Mouse (Mus musculus) E14TG2a.4 (cell line): ENCODE measurements around the gene Tubg2.

Source experiments
- H3K27me3 ChIP-seq: 2 replicates; pipeline ENCODE4 v1.6.1; 2014; ENCODE audit warnings: low read length, control low read depth; ENCODE audit not compliant: insufficient read depth
- H3K36me3 ChIP-seq: 2 replicates; pipeline ENCODE4 v1.6.1; 2014; ENCODE audit warnings: low read length, control low read depth; ENCODE audit not compliant: insufficient read depth
- H3K4me1 ChIP-seq: replicated peaks from 2 replicates; pipeline ENCODE4 v1.6.1; 2014; ENCODE audit warnings: low read depth, low read length, control low read depth
- H3K4me3 ChIP-seq: replicated peaks from 2 replicates; pipeline ENCODE4 v1.5.1; 2014; ENCODE audit warnings: mild to moderate bottlenecking, low read length
- H3K9me3 ChIP-seq: 2 replicates; pipeline ENCODE4 v1.6.1; 2014; ENCODE audit warnings: low read length, control low read depth
- CTCF ChIP-seq: conservative IDR thresholded peaks from 2 replicates; pipeline ENCODE4 v1.5.1; 2014; ENCODE audit warnings: low read length
- NANOG ChIP-seq: IDR thresholded peaks from 2 replicates; pipeline ENCODE4 v1.6.1; 2014; ENCODE audit warnings: borderline replicate concordance, low read length, mixed read lengths
- POU5F1 ChIP-seq: IDR thresholded peaks from 2 replicates; pipeline ENCODE4 v1.6.1; 2014; ENCODE audit warnings: low read length, borderline replicate concordance

Gene Tubg2

GRCm38 (mm10) chr11:101179306-101179705 lies 23.6 kb downstream of the Tubg2 start:
- Histone ChIP-seq H3K36me3 (no peaks in the 10 kb centered on the region), H3K9me3 (no peaks in the 10 kb centered on the region), H3K4me1 (peaks cover 53% of the 10 kb centered on the region), H3K27me3 (peaks cover 82% of the 10 kb centered on the region), H3K4me3 (no peak overlapping the region)
- TF ChIP-seq POU5F1 (no peak), CTCF (no peak), NANOG (no peak)

GRCm38 (mm10) chr11:101180261-101180660 lies 24.6 kb downstream of the Tubg2 start:
- Histone ChIP-seq H3K4me1 (peaks cover 48% of the 10 kb centered on the region), H3K4me3 (no peak overlapping the region), H3K36me3 (no peaks in the 10 kb centered on the region), H3K9me3 (no peaks in the 10 kb centered on the region), H3K27me3 (peaks cover 78% of the 10 kb centered on the region)
- TF ChIP-seq CTCF = no peak
- no peak for TF ChIP-seq NANOG
- no peak for TF ChIP-seq POU5F1

GRCm38 (mm10) chr11:101180846-101181740 lies 25.4 kb downstream of the Tubg2 start:
- Histone ChIP-seq H3K4me3 (no peak overlapping the region), H3K4me1 (peaks cover 41% of the 10 kb centered on the region), H3K27me3 (peaks cover 71% of the 10 kb centered on the region), H3K9me3 (no peaks in the 10 kb centered on the region), H3K36me3 (no peaks in the 10 kb centered on the region)
- TF ChIP-seq CTCF = peak; percentile 83
- no peak for TF ChIP-seq NANOG
- no peak for TF ChIP-seq POU5F1

GRCm38 (mm10) chr11:101181961-101182360 lies 26.3 kb downstream of the Tubg2 start:
- Histone ChIP-seq H3K27me3 (peaks cover 62% of the 10 kb centered on the region), H3K4me1 (peaks cover 32% of the 10 kb centered on the region), H3K4me3 (no peak overlapping the region), H3K9me3 (no peaks in the 10 kb centered on the region), H3K36me3 (no peaks in the 10 kb centered on the region)
- TF ChIP-seq NANOG (no peak), CTCF (no peak), POU5F1 (no peak)

GRCm38 (mm10) chr11:101182771-101183517 lies 27.2 kb downstream of the Tubg2 start:
- Histone ChIP-seq H3K36me3 (no peaks in the 10 kb centered on the region), H3K9me3 (no peaks in the 10 kb centered on the region), H3K4me3 (no peak overlapping the region), H3K27me3 (peaks cover 52% of the 10 kb centered on the region), H3K4me1 (peaks cover 22% of the 10 kb centered on the region)
- TF ChIP-seq NANOG (no peak), POU5F1 (no peak), CTCF (no peak)

- no peak for TF ChIP-seq CTCF
- TF ChIP-seq POU5F1 = no peak
- no peak for TF ChIP-seq NANOG
- H3K27me3 ChIP-seq = peaks cover 33% of the 10 kb centered on the region
- H3K9me3 ChIP-seq = no peaks in the 10 kb centered on the region
- H3K4me1 ChIP-seq = peaks cover 26% of the 10 kb centered on the region
- H3K36me3 ChIP-seq = no peaks in the 10 kb centered on the region
- no peak overlapping the region for H3K4me3 ChIP-seq
Measured at GRCm38 (mm10) chr11:101184984-101185383, 29.3 kb downstream of the Tubg2 start.

GRCm38 (mm10) chr11:101185441-101185840 lies 29.7 kb downstream of the Tubg2 start:
- TF ChIP-seq CTCF (no peak), POU5F1 (no peak)
- no peaks in the 10 kb centered on the region for H3K36me3 ChIP-seq
- no peaks in the 10 kb centered on the region for H3K9me3 ChIP-seq
- H3K27me3 ChIP-seq = peaks cover 33% of the 10 kb centered on the region
- H3K4me1 ChIP-seq = peaks cover 28% of the 10 kb centered on the region
- no peak overlapping the region for H3K4me3 ChIP-seq

- H3K4me1 ChIP-seq = peaks cover 37% of the 10 kb centered on the region
- TF ChIP-seq NANOG (no peak), CTCF (no peak), POU5F1 (no peak)
- H3K36me3 ChIP-seq = no peaks in the 10 kb centered on the region
- no peak overlapping the region for H3K4me3 ChIP-seq
- peaks cover 30% of the 10 kb centered on the region for H3K27me3 ChIP-seq
- H3K9me3 ChIP-seq = no peaks in the 10 kb centered on the region
Measured at GRCm38 (mm10) chr11:101186526-101187247, 31.0 kb downstream of the Tubg2 start.
